Mouse (Mus musculus): ENCODE measurements around the gene Mymx. TPM values are rescaled to one million over a fixed set of nuclear protein-coding genes. Genes with fewer than 3 reads are reported as not detected.

Mymx gene
- total and polyA plus RNA-seq, 3 experiments, result not detected

GRCm38 (mm10) chr17:45566360-45567161 is 35.3 kb downstream of the Mymx start:
- peaks cover 68 to 77% of the 10 kb centered on the region in 2 experiments for H3K36me3 ChIP-seq (replicated peaks in 1 of 2; ENCODE audit: control insufficient read depth in 1 of 2, insufficient read depth in 1 of 2, low read length in 1 of 2)
- peak overlapping the region; percentile 61 for H3K27ac ChIP-seq (ENCODE audit: insufficient read depth, low read depth)
- no peak for DNase-seq (ENCODE audit: extremely low read depth)
- peak overlapping the region in 2 of 3 experiments; percentile 7 to 24 for H3K4me3 ChIP-seq (replicated peaks in 1 of 3; ENCODE audit: low read depth in 2 of 3, low read length in 2 of 3, poor library complexity in 1 of 3)
- 0 out of 2 replicates have a peak overlapping the region, but pooled peaks have one; percentile 14 for H3K4me2 ChIP-seq (ENCODE audit: insufficient read depth, low read depth, poor library complexity, severe bottlenecking)
- dilution Hi-C loops (cut with MboI; ENCODE audit: extremely low pct_ligation_motif_present, extremely low pct_unique_long_range_greater_than_20kb, low sequenced_read_pairs), result no loop called here
- no peaks in the 10 kb centered on the region for H3K9me3 ChIP-seq (replicated peaks; ENCODE audit: low read length)
- H3K4me1 ChIP-seq (ENCODE audit: control insufficient read depth in 1 of 2, insufficient read depth in 2 of 2), result peaks cover 43 to 79% of the 10 kb centered on the region in 2 experiments
- H3K79me2 ChIP-seq (replicated peaks; ENCODE audit: control insufficient read depth, extremely low read depth, insufficient read depth, poor library complexity, severe bottlenecking), result peaks cover 48% of the 10 kb centered on the region
- peak; percentile 2; the same call in 1 of the 2 replicates for TF ChIP-seq SMC3 (IDR thresholded peaks at IDR 0.05; ENCODE audit: low read depth, low read length)
- peak; percentile 68; the same call in 1 of the 2 replicates for TF ChIP-seq RCOR1 (conservative IDR thresholded peaks at IDR 0.05; ENCODE audit: low read depth, low read length)
- TF ChIP-seq IRF4 (IDR thresholded peaks at IDR 0.05; ENCODE audit: low read depth, low read length), result no peak
- no peak for TF ChIP-seq KAT2A (IDR thresholded peaks at IDR 0.05; ENCODE audit: insufficient replicate concordance, low read length)
- TF ChIP-seq POLR2A (IDR thresholded peaks at IDR 0.05; ENCODE audit: low read depth, low read length), result peak; percentile 13; the same call in 1 of the 2 replicates
- TF ChIP-seq ZMIZ1 (IDR thresholded peaks at IDR 0.05; ENCODE audit: low read depth, low read length), result peak; percentile 45; the same call in 1 of the 2 replicates
- TF ChIP-seq TCF12 (IDR thresholded peaks at IDR 0.05; ENCODE audit: low read depth, low read length), result no peak
- no peak for TF ChIP-seq HCFC1 (IDR thresholded peaks at IDR 0.05; ENCODE audit: low read depth, low read length)
- TF ChIP-seq ETS1 (conservative IDR thresholded peaks at IDR 0.05; ENCODE audit: low read depth, low read length), result no peak; the same call in 1 of the 2 replicates
- 0 out of 2 replicates have a peak, but pooled peaks have one; percentile 21 for TF ChIP-seq UBTF (IDR thresholded peaks at IDR 0.05; ENCODE audit: low read depth, low read length)
- no peak for TF ChIP-seq ZNF384 (IDR thresholded peaks at IDR 0.05; ENCODE audit: low read depth, low read length)
- TF ChIP-seq ZC3H11A (IDR thresholded peaks at IDR 0.05; ENCODE audit: low read depth, low read length), result no peak
- peak; percentile 42; the same call in 1 of the 2 replicates for TF ChIP-seq ELF1 (IDR thresholded peaks at IDR 0.05; ENCODE audit: low read depth, low read length)
- no peak for TF ChIP-seq PAX5 (IDR thresholded peaks at IDR 0.05; ENCODE audit: low read length)
- no peak for TF ChIP-seq MXI1 (IDR thresholded peaks at IDR 0.05; ENCODE audit: low read depth, low read length)
- no peak for TF ChIP-seq TBP (conservative IDR thresholded peaks at IDR 0.05; ENCODE audit: low read depth, low read length)
- TF ChIP-seq SIN3A (IDR thresholded peaks at IDR 0.05; ENCODE audit: low read length), result no peak
- TF ChIP-seq POLR2AphosphoS2 (IDR thresholded peaks at IDR 0.05; ENCODE audit: low read depth, low read length), result peak; percentile 97
- TF ChIP-seq MAX (IDR thresholded peaks at IDR 0.05; ENCODE audit: low read length), result no peak; the same call in 1 of the 2 replicates
- no peak for TF ChIP-seq CTCF (conservative IDR thresholded peaks at IDR 0.05 in 1 of 2, IDR thresholded peaks at IDR 0.05 in 1 of 2; ENCODE audit: low read depth in 2 of 2, low read length in 2 of 2)
- TF ChIP-seq USF1 (IDR thresholded peaks at IDR 0.05; ENCODE audit: low read depth, low read length), result no peak
- TF ChIP-seq JUN (IDR thresholded peaks at IDR 0.05; ENCODE audit: insufficient read depth, low read depth, low read length), result no peak
- no peak for TF ChIP-seq EP300 (IDR thresholded peaks at IDR 0.05; ENCODE audit: low read length)
- no peak; the same call in 1 of the 2 replicates for TF ChIP-seq ZKSCAN1 (IDR thresholded peaks at IDR 0.05; ENCODE audit: borderline replicate concordance, low read depth, low read length)
- no peak for TF ChIP-seq NRF1 (IDR thresholded peaks at IDR 0.05; ENCODE audit: low read depth, low read length)
- TF ChIP-seq MAFK (IDR thresholded peaks at IDR 0.05; ENCODE audit: insufficient replicate concordance, low read length), result 0 out of 2 replicates have a peak, but pooled peaks have one; percentile 7
- TF ChIP-seq CHD1 (IDR thresholded peaks at IDR 0.05; ENCODE audit: low read depth, low read length), result no peak
- no peak for TF ChIP-seq BHLHE40 (IDR thresholded peaks at IDR 0.05; ENCODE audit: low read depth, low read length)
- no peak for TF ChIP-seq RAD21 (IDR thresholded peaks at IDR 0.05; ENCODE audit: low read depth, low read length)
- TF ChIP-seq CHD2 (IDR thresholded peaks at IDR 0.05; ENCODE audit: low read length), result peak; percentile 28
- peak; percentile 17; the same call in 1 of the 2 replicates for TF ChIP-seq NELFE (IDR thresholded peaks at IDR 0.05; ENCODE audit: low read depth, low read length)
- TF ChIP-seq MEF2A (IDR thresholded peaks at IDR 0.05; ENCODE audit: borderline replicate concordance, low read depth, low read length), result no peak
- no peak; the same call in 1 of the 2 replicates for TF ChIP-seq USF2 (conservative IDR thresholded peaks at IDR 0.05; ENCODE audit: low read depth, low read length)
- TF ChIP-seq MAZ (IDR thresholded peaks at IDR 0.05; ENCODE audit: low read depth, low read length), result no peak; the same call in 1 of the 2 replicates
- no peak for TF ChIP-seq GABPA (IDR thresholded peaks at IDR 0.05; ENCODE audit: insufficient replicate concordance, low read depth, low read length)
- in situ Hi-C loops (cut with MboI; ENCODE audit: low pct_ligation_motif_present, low pct_unique_long_range_greater_than_20kb, low sequenced_read_pairs), result no loop called here
- no peak overlapping the region; the same call in 1 of the 2 replicates for H3K9ac ChIP-seq (ENCODE audit: insufficient read depth, low read depth)
- no peaks in the 10 kb centered on the region for H3K27me3 ChIP-seq (replicated peaks)

Data from CH12.LX (cell line).